Mouse (Mus musculus) hindbrain, postnatal 0 days (tissue): Measurements from ENCODE around the gene Inpp5b. TPM values are rescaled to one million over a fixed set of nuclear protein-coding genes. Genes with fewer than 3 reads are reported as not detected.

Experiments used
- ATAC-seq: fragments of 200-750 bp; cut with Nextera tagmentation; 2 replicates; pipeline ENCODE4 v1.8.0; 2017; ENCODE audit warnings: mild to moderate bottlenecking, moderate TSS enrichment, moderate library complexity
- DNase-seq: peaks from one replicate; pipeline ENCODE4 v3.0.0-alpha.2; 2015; ENCODE audit warnings: low spot score
- H3K27ac ChIP-seq: fragments of 300-500 bp; sonication (generic); 2 replicates; pipeline ENCODE4 v1.5.1; 2014; ENCODE audit warnings: mild to moderate bottlenecking
- H3K27me3 ChIP-seq: fragments of 300-500 bp; sonication (generic); 2 replicates; pipeline ENCODE4 v1.6.1; 2014; ENCODE audit warnings: low read length, mixed read lengths; ENCODE audit not compliant: insufficient read depth
- H3K36me3 ChIP-seq: fragments of 300-500 bp; sonication (generic); 2 replicates; pipeline ENCODE4 v1.6.1; 2014; ENCODE audit warnings: low read length, mixed read lengths; ENCODE audit not compliant: insufficient read depth
- H3K4me1 ChIP-seq: fragments of 300-500 bp; sonication (generic); 2 replicates; pipeline ENCODE4 v1.6.1; 2014; ENCODE audit warnings: antibody characterized with exemption, low read length, mixed read lengths; ENCODE audit not compliant: insufficient read depth
- H3K4me2 ChIP-seq: fragments of 300-500 bp; sonication (generic); 2 replicates; pipeline ENCODE4 v1.6.1; 2014; ENCODE audit warnings: low read depth, mild to moderate bottlenecking, low read length, moderate library complexity, mixed read lengths
- H3K4me3 ChIP-seq: fragments of 300-500 bp; sonication (generic); 2 replicates; pipeline ENCODE4 v1.5.1; 2014; ENCODE audit warnings: low read length
- H3K9ac ChIP-seq: fragments of 300-500 bp; sonication (generic); replicated peaks from 2 replicates; pipeline ENCODE4 v1.6.1; 2014; ENCODE audit warnings: mild to moderate bottlenecking, low read length, moderate library complexity, mixed read lengths
- H3K9me3 ChIP-seq: fragments of 300-500 bp; sonication (generic); 2 replicates; pipeline ENCODE4 v1.6.1; 2016; ENCODE audit warnings: low read length, mixed read lengths
- CTCF ChIP-seq: IDR thresholded peaks from 2 replicates; pipeline ENCODE4 v1.5.1; 2016; ENCODE audit warnings: antibody characterized with exemption, control low read depth, low read depth
- WGBS: fragments of 180-500 bp; shearing (Covaris S2); extraction: QIAGEN DNeasy Blood & Tissue Kit; methylation state at CpG from one replicate; pipeline ENCODE4 v1.1.7; 2014; 5-methylcytosine and 5-hydroxymethylcytosine counted together
- polyA plus RNA-seq: library from polyadenylated mRNA; unstranded; fragments of >200 nt; fragmentation: Nextera tagmentation; extraction: Ambion mirVana; gene quantifications from 2 replicates; pipeline ENCODE4 v1.2.1, GENCODE M21; 2015
- total RNA-seq: library from RNA; depleted of rRNA; stranded (reverse); fragments of >200 nt; gene quantifications from 2 replicates; pipeline ENCODE4 v1.2.3, GENCODE M21; 2014; rRNA removed

Gene Inpp5b
- total RNA-seq (15.9 and 16.0 TPM in 2 replicates), polyA plus RNA-seq (14.9 and 15.4 TPM in 2 replicates)

DNA sequence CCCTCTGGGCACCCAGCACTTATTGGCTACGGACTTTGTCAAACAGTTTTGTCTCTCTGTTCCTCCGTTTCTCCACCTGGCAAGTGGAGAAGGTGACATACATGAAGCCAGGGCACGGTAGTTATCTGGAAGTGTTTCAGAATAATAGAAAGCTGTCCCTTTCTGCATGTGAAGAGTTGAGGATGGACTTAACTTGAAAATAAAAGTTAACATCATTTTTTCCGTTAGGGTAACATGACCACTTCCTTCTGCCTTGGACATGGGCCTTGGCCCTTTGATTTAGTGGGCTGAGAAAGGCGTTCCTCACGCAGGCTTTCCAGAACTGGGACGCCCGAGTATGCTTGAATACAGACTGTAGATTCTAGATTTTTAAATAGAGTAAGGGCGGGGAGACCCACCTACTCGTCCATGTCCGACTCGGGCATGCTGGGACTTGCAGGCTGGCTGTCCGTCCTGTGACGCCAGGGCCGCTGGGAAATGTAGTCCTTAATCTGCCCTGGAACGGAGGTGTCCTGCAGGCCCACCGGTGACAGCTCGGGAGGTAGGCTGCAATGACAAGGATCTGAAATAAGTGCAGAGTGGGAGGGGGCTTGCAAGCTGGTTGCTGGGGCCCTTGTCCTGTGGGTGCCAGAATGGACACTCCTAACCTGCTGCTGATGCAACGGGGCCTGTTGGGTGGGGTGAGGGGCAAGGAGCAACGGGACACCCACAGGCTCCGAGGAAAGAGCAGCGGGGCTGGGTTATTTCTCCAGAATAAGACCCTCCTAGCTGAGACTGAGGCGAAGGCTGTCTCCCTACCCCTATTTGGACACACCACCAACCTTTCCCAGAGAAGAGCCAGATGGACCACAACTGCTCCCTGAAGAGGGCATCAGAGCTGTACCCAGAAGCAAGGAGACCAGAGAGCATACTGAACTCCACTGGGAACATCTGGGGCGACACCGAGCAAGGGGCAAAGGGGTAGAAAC, at the start of gene Inpp5b:
Gene Inpp5b, plus strand, starts transcription at position 475 of the 968 bp plus-strand sequence.
- peaks cover 4% of the 10 kb centered on the region; the same call in 1 of the 2 replicates for H3K4me1 ChIP-seq
- no peak for TF ChIP-seq CTCF
- H3K27ac ChIP-seq: peak within 1 kb of the TSS; percentile 43
- H3K4me2 ChIP-seq: peak within 1 kb of the TSS; percentile 74
- H3K9me3 ChIP-seq: no peaks in the 10 kb centered on the region
- peak within 1 kb of the TSS; percentile 65 for H3K4me3 ChIP-seq
- DNase-seq (peak; percentile 89), ATAC-seq (peak; percentile 86)
- H3K9ac ChIP-seq: peak within 1 kb of the TSS; percentile 62
- WGBS: 13% methylated on average over 25 of the region's 25 CpGs
- no peaks in the 10 kb centered on the region for H3K27me3 ChIP-seq
- H3K36me3 ChIP-seq: 0 out of 2 replicates have a peak, but pooled peaks cover 8% of the 10 kb centered on the region

DNA sequence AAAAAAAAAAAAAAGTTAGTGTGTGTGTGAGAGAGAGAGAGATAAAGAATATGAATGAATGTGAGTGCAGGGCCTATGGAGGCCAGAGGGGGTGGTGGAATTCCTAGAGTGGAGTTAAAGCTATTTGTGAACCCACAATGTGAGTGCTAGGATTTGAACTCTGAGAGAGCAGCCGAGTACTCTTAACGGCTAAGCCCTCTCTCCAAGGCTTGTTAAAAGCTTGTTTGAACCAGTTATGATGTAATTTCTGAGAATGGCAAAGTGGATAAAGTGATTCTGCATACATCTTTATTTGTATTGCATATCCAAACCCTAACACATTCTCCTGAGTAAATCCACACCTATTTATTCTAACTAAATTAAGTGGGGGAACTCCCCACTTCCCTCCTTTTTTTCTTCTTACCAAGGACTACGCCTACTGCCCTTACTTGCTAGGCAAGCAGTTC, 49.2 kb upstream of the Inpp5b start:
- WGBS: 82% methylated on average over 3 of the region's 3 CpGs
- Histone ChIP-seq H3K4me1 (0 out of 2 replicates have a peak, but pooled peaks cover 5% of the 10 kb centered on the region), H3K36me3 (0 out of 2 replicates have a peak, but pooled peaks cover 3% of the 10 kb centered on the region), H3K27ac (no peak overlapping the region), H3K9me3 (no peaks in the 10 kb centered on the region), H3K27me3 (no peaks in the 10 kb centered on the region), H3K9ac (peak overlapping the region; percentile 81), H3K4me2 (peak overlapping the region; percentile 86), H3K4me3 (peak overlapping the region; percentile 79)
- no peak for ATAC-seq
- TF ChIP-seq CTCF: no peak
- no peak for DNase-seq

DNA sequence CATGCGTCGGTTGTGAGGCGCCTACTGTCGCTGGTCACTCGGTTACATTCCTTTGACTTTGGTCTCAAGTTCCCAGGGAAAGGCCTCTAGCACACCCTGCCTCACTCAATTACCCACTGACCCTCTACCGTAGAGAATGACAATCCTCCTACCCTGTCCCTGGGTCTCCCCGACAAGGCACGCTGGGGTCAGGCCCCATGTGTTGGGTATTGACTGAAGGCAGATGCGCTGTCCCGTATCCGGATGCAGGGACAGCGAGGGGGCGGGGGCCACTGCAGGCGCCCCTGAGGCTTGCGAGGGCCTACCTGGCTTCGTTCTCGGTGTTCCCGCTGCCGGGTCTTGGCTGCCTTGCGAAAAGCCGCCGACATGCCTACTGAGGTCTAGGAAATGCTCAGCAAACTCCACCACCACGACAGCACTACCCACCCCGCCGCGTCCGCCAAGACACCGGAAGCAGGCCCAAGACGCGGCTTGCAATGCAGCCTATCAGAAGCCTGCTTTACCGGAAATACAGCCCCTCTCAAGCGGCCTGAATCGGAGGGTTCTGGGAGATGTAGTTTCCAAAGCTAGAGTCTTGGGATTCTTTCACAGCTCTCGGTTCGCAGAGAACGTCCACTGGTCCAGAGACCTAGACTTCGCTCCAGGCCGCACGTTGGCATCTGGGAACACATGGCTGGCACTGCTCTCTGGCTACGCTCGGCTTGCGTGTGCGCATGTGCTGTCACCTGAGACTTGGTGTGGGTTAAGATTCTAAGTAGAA, 48.3 kb upstream of the Inpp5b start, which contains the start of gene Utp11:
Gene Utp11, minus strand, starts transcription at position 466 of the 760 bp plus-strand sequence.
- Histone ChIP-seq H3K27me3 (no peaks in the 10 kb centered on the region), H3K4me1 (0 out of 2 replicates have a peak, but pooled peaks cover 5% of the 10 kb centered on the region), H3K9ac (peak within 1 kb of the TSS; percentile 81), H3K9me3 (no peaks in the 10 kb centered on the region), H3K4me2 (peak within 1 kb of the TSS; percentile 86), H3K27ac (peak within 1 kb of the TSS; percentile 69; the same call in 1 of the 2 replicates), H3K36me3 (no peaks in the 10 kb centered on the region), H3K4me3 (peak within 1 kb of the TSS; percentile 79)
- no peak for TF ChIP-seq CTCF
- WGBS: under 1% methylated on average over 43 of the region's 43 CpGs
- DNase-seq (peak; percentile 95), ATAC-seq (peak; percentile 98)

DNA sequence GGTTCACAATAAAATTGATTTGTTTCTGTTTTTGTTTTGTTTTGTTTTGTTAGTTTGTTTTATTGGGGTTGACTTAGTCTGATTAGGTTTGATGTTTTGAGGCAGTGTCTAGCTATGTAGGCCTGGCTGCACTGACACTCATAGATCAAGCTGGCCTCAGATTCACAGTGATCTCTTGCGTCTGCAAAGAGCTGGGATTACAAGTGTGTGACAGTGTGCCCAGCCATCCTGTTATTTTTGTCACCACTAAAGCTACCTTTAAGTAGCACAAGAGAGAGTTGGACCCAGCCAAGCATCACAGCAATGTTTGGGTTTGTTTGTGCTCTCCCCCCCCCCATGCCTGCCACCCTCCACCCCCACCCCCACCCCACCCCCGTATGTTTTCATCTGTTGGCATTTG, 47.1 kb upstream of the Inpp5b start:
- Histone ChIP-seq H3K4me2 (no peak overlapping the region), H3K9me3 (no peaks in the 10 kb centered on the region), H3K4me3 (no peak overlapping the region), H3K4me1 (0 out of 2 replicates have a peak, but pooled peaks cover 5% of the 10 kb centered on the region), H3K9ac (no peak overlapping the region), H3K27me3 (no peaks in the 10 kb centered on the region), H3K27ac (no peak overlapping the region), H3K36me3 (no peaks in the 10 kb centered on the region)
- ATAC-seq (no peak), DNase-seq (no peak)
- 90% methylated on average over 2 of the region's 2 CpGs for WGBS
- TF ChIP-seq CTCF: no peak

DNA sequence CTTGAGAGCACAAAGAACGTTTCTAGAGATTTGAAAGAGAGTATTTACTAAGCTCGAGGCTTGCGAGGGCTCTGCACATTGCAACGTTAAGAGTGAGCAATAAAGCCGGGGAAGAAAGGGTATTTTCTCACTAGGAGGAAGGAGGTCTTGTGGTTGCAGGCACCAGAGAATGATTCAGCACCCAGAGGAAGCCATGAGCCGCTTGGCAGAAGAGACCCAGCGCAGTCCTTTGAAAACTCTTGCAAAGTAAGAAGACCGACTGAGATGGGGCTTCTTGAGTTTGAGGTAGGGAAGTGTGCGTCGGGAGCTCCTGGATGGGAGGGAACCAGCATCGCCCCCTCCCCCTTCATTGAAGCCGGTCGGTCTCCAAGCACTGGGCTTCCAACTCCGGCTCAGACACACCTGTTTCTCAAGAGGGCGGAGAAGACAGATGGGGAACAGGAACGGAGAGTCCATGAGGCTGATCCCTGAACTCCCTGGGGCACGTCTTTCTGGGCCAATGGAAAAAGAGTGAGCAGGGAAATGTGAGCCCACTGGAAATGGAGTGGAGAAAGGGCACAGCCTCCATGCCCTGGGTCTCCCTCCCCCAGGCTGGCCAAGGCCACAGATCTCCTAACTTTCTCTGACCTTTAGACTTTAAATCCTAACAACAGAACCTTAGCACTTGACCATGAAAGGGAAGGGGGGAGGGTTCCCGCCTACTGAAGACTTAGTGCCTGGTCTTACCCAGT, 45.7 kb upstream of the Inpp5b start:
- WGBS: 16% methylated on average over 18 of the region's 18 CpGs
- no peak overlapping the region for H3K4me2 ChIP-seq
- no peaks in the 10 kb centered on the region for H3K9me3 ChIP-seq
- no peaks in the 10 kb centered on the region for H3K27me3 ChIP-seq
- ATAC-seq (no peak), DNase-seq (no peak)
- H3K27ac ChIP-seq: no peak overlapping the region
- 0 out of 2 replicates have a peak, but pooled peaks cover 6% of the 10 kb centered on the region for H3K4me1 ChIP-seq
- no peak overlapping the region for H3K9ac ChIP-seq
- no peaks in the 10 kb centered on the region for H3K36me3 ChIP-seq
- no peak overlapping the region for H3K4me3 ChIP-seq
- no peak for TF ChIP-seq CTCF
